Mouse (Mus musculus): ENCODE results near the gene Efcab6. TPM values are rescaled to one million over a fixed set of nuclear protein-coding genes. Genes with fewer than 3 reads are reported as not detected.

The Efcab6 gene
- total RNA-seq, 2 experiments from 2014 or later = 3.3 to 5.1 TPM

- DNase-seq = no peak
These were observed 93.0 kb downstream of the Efcab6 start for GRCm38 (mm10) chr15:83972206-83972605.

GRCm38 (mm10) chr15:83967802-83968201 is 97.4 kb downstream of the Efcab6 start:
- DNase-seq = no peak

- no peak for DNase-seq
These were observed 100.1 kb downstream of the Efcab6 start for GRCm38 (mm10) chr15:83965126-83965525.

DNA sequence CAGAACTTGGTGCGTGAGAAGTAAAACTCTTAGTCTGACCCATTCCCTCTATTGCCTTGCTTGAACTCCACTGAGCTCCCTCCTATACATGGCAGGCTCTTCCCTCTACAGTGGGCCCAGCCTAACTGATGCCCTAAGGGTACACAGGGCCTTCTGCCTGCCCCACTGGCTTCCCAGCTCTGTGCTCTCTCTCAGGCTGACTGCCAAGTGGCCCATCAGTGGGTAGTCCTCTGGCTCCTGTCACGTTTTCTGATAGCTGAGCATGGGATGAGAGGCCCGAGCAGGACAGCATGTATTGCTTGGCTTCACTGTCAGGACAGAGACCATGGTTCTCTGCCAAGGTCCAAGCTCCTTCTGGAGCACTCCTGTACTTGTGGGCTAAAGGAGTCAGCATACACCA is 106.8 kb downstream of the Efcab6 start:
- DNase-seq = no peak

DNA sequence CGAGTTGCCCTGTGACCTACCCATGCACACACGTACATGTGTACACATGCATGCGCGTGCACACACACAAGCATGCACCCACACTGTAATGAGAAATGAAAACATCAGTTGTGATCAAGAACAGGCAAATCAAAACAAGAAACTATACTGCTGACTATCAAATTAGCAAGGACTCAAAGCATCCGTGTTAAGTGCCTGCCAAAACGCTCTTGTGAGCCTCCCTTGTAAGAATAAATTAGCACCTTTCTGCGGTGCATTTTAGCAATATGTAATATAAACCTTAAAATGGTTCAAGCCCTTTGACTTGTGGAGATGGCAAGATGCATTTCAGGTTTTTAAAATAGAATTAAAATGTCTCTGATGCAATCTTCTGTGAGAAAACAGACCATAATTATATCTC is 108.2 kb downstream of the Efcab6 start:
- DNase-seq = no peak

DNA sequence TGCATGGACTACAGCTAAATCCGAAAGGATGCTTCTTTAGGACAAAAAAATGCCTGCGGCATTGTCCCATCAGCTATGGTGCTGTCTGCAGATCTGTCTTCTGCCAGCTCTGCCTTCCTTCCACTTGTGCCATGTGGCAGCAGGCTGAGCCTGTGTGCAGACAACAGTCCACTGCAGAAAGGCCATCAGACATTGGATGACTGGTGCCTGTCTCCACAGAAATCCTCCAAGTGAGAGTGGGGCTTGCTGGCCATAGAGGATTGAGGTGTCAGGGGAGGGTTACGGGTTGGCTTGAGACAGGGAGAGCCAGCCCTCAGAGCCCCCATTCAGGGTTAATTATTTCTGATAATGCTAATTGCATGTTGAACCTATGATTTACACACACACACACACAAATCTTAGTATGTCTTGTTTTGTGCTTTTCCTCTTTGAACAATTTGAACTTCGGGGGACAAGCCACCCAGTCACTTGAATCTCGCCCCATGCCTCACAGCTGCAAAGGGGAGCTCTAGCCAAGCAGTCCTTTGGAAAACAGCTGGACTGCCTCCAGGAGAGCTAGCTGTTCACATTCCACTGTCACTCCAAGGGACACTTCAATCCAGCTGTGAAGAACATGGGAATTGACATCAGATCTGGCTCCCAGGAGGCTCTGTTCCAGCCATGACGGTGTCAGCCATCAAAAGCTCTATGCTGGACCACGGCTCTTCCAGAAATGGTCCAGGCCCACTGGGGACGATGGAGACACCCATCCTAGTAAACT is 109.1 kb downstream of the Efcab6 start:
- peak; percentile 36 for DNase-seq

DNA sequence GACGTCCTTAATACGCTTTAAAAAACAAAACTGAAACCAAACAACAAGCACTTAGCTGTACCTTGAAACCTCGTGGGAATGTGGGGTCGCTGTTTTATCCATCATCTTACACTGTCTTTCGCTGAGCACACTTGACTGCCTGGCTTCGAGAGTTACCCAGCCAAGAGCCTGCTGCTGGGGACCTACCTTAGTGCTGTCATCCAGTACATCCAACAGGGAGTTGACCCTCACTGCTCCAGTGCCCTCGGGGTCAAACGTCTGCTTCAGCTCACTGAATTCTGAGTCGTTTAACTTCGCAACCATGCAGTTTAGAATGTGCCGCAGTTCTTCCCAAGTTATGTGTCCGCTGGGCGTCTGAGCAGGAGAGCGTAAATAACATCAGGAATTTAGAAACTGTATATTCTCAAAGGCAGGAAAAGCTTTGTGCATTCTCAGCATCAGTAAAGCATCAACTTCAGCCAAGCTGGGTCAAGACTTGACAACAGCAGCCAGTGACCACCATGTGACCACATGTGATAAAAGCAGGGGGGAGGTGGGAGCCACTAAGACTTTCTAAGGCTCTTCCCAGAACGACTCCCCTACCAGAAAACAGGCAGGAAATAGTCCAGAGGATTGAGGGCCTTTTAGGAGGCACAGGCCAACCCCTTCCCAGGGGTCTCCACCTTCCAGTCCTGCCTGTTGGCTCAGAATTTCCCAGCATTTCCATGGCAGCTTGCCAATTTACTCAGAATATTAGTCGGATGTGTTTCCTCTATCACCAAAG is 115.3 kb downstream of the Efcab6 start:
- DNase-seq = no peak

GRCm38 (mm10) chr15:83939703-83940102 is 125.5 kb downstream of the Efcab6 start:
- no peak for DNase-seq

DNA sequence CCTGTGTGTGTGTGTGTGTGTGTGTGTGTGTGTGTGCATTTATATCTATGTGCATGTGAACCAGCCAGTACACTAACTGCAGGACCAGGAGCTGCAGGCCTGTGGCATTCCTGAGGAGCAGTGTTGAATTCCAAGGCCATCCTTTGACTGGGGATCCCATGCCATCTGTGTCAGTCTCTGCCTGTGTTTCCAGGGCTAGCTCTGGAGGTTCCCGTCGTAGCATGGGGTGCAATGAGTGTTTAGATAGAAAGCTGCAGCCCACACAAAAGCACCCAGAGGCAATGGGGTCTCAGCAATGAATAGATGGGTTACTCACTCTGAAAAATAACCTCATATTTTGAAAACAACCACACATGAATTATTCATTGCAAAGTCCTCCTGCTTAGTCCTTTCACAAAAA is 126.7 kb downstream of the Efcab6 start:
- no peak for DNase-seq

DNA sequence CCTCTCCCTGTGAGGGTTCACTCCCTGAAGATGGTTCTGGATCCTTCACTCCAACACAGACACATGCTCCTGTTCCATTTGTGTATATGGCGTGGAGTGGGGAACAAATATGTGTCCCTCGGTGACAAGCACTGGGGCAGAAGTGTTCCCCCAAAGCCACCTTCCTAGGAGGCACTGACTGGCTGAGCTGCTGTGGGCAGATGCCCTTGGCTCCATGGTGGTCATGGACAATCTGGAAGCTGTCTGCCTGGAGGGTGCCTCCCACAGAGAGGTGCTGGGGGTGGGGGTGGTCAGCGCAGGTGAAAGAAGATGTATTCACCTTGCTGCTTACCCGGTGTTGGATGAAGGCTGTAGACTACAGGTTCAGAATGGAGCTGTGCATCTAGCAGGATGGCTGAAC is 128.7 kb downstream of the Efcab6 start:
- no peak for DNase-seq

GRCm38 (mm10) chr15:83934816-83935215 is 130.4 kb downstream of the Efcab6 start:
- no peak for DNase-seq

DNA sequence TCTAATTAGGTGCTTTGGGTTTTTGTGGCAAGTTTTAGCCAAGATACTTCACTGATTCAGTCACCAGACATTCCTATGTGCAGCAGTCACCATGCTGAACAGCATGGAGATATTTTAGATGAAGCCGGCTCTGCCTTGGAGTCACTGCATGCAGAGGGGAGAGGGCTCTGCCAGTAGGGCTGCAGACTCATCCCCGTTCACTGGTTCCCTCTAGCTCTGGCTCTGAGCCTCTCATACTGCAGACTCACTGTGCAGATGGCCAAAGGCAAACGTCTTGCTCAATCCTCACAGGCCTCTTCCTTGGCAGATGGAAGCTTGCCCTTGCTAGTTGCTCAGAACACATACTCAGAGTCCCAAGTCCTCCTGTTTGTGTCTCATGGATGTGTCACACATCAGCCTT is 139.8 kb downstream of the Efcab6 start:
- DNase-seq = no peak

DNA sequence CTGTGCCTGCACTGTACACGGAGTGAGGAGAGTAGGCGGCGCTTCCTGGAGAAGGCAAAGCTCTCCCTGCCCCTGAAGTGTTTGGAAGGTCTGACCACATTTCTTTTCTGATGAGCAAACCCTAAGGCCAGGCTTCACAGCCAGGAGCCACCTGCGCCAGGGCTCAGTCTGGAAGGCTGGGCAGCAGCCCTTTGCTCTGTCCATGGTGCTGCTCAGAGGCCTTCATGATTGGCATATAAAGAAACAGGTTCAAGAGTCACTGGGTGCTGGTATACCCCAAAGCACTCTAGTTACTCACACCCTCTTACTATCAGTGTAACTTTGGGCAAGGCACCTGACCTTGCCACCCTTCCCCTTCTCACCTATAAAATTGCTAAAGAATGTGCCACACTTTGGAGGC is 140.5 kb downstream of the Efcab6 start:
- DNase-seq = no peak

GRCm38 (mm10) chr15:83915376-83915775 is 149.8 kb downstream of the Efcab6 start:
- no peak for DNase-seq

DNA sequence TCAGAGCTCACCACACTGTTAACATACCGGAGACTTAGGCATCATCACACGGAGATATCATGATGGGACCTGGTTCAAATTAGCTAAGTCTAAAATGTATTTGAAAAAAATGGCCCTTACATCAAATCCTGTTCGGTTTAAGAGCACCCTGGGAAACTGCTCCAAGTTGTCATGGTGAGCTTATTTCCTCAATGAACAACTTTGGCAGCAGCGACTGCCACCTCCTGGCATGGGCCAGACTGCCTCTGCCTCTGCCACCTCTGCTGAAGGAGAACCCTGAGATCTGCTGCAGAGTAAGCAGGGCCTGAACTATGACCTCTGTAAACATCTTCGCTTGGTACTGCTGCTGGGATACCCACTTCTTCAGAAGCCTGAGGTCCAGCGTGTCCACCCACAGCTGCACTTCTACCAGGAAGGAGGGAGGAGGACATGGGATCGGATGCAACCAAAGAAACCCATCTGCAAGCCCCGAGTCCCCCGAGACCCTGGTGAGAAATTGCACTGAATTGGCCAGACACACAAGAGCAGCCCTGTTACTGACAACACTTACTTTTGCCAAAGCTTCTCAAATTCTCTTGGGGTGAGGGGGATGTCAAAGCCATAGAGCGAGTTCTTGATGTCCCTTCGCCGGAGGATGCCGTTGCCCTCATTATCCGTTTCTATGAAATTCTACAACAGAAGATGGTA is 152.0 kb downstream of the Efcab6 start:
- peak; percentile 19 for DNase-seq

- no peak for DNase-seq
These were observed 158.7 kb downstream of the Efcab6 start for GRCm38 (mm10) chr15:83906472-83906871.

GRCm38 (mm10) chr15:83897286-83897685 is 167.9 kb downstream of the Efcab6 start:
- no peak for DNase-seq

GRCm38 (mm10) chr15:83896011-83896410 is 169.2 kb downstream of the Efcab6 start:
- no peak for DNase-seq

- no peak for DNase-seq
These were observed 170.9 kb downstream of the Efcab6 start for GRCm38 (mm10) chr15:83894261-83894660.

GRCm38 (mm10) chr15:83892871-83893270 is 172.3 kb downstream of the Efcab6 start:
- DNase-seq = no peak

DNA sequence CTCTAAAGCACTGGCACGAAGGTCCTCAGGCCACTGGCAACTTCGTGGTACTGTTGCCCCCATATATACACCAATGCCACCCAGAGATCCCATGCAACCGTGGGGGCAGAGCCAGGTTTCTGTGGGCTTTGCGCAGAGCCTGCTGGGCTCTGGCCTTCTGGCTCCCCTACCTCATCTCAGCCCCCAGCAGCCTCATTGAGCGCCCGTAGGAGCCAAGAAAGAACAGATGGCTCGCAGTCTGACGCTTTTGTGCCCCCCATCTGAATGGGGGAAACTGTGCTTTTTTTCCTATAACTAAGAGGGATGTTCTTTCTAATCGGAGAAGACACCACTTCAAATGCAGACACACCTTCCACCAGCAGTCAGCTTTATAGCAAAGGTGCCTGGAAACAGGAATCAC is 180.9 kb downstream of the Efcab6 start:
- DNase-seq = no peak

GRCm38 (mm10) chr15:83883821-83884220 is 181.4 kb downstream of the Efcab6 start:
- no peak for DNase-seq

DNA sequence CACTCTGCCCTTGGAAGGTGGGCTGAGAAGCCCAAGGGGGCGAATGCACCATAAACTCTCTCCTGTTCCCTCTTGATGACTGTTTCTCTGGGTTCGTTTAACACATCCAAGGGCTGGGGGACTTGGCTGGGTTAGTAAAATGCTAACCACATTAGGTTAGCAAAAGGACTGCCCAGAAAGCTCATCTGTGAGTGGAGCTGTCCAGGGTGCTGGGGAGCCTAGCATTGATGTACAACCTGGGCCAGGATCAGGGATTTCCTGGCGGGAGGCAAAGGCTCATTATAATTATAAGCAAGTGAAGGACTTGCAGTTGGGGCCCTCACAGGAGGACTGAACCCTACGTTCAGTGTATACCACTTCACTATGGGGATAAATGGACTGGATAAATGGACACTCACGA is 185.3 kb downstream of the Efcab6 start:
- no peak for DNase-seq
